Mouse (Mus musculus) adrenal gland, postnatal 10 days (tissue): ENCODE data around the gene Sfpq. TPM values are rescaled to one million over a fixed set of nuclear protein-coding genes. Genes with fewer than 3 reads are reported as not detected.

Experiments
- total RNA-seq, 2 experiments: library from RNA; stranded (reverse); gene quantifications; 2 replicates each; pipeline ENCODE4 v1.2.3; 2021

The Sfpq gene
- total RNA-seq, 2 experiments from 2014 or later = 204 to 244 TPM

Other genes starting within 250 kb of the Sfpq start
- gene Zmym4, start 53.2 kb upstream of the Sfpq start, total RNA-seq = 10 to 100 TPM; 33.1 to 47.3 TPM
- gene Zmym1, start 39.8 kb downstream of the Sfpq start, total RNA-seq = 1 to 10 TPM; 6.4 to 8.5 TPM
- 10 to 100 TPM; 12.7 to 18.7 TPM for gene Zmym6, start 56.1 kb downstream of the Sfpq start, total RNA-seq
- gene Tmem35b, start 102.4 kb downstream of the Sfpq start, total RNA-seq = 10 to 100 TPM; 10.8 to 12.8 TPM
- gene Dlgap3, start 147.9 kb downstream of the Sfpq start, total RNA-seq = 1 to 10 TPM; 6.4 to 7.5 TPM
- 10 to 100 TPM; 36.6 to 38.3 TPM for gene Smim12, start 222.5 kb downstream of the Sfpq start, total RNA-seq